Mouse (Mus musculus) midbrain, embryonic 11.5 days (tissue): ENCODE results near the gene Sox6. TPM values are rescaled to one million over a fixed set of nuclear protein-coding genes. Genes with fewer than 3 reads are reported as not detected.
A peak's percentile ranks its signal among the peaks of the same experiment; 100 is the strongest.

ENCODE experiments used
- ATAC-seq: fragments of 200-750 bp; cut with Nextera tagmentation; 2 replicates; pipeline ENCODE4 v1.8.0; 2017; ENCODE audit warnings: moderate TSS enrichment, moderate library complexity; ENCODE audit not compliant: low FRiP score
- DNase-seq: peaks from one replicate; pipeline ENCODE4 v3.0.0; 2015; ENCODE audit warnings: low spot score; ENCODE audit errors: missing footprints
- H3K27ac ChIP-seq: fragments of 300-500 bp; sonication (generic); 2 replicates; pipeline ENCODE4 v1.5.1; 2014; ENCODE audit warnings: low read depth, low read length
- H3K27me3 ChIP-seq: fragments of 300-500 bp; sonication (generic); 2 replicates; pipeline ENCODE4 v1.6.1; 2014; ENCODE audit warnings: mild to moderate bottlenecking, low read length, moderate library complexity, mixed read lengths; ENCODE audit not compliant: control insufficient read depth, insufficient read depth
- H3K36me3 ChIP-seq: fragments of 300-500 bp; sonication (generic); 2 replicates; pipeline ENCODE4 v1.6.1; 2014; ENCODE audit warnings: mild to moderate bottlenecking, low read length, moderate library complexity, mixed read lengths; ENCODE audit not compliant: control insufficient read depth, insufficient read depth
- H3K4me1 ChIP-seq: fragments of 300-500 bp; sonication (generic); 2 replicates; pipeline ENCODE4 v1.6.1; 2014; ENCODE audit warnings: low read length; ENCODE audit not compliant: control insufficient read depth, insufficient read depth
- H3K4me2 ChIP-seq: fragments of 300-500 bp; sonication (generic); 2 replicates; pipeline ENCODE4 v1.6.1; 2014; ENCODE audit warnings: mild to moderate bottlenecking, moderate library complexity
- H3K4me3 ChIP-seq: fragments of 300-500 bp; sonication (generic); 2 replicates; pipeline ENCODE4 v1.5.1; 2014; ENCODE audit warnings: low read depth, low read length
- H3K9ac ChIP-seq: fragments of 300-500 bp; sonication (generic); 2 replicates; pipeline ENCODE4 v1.6.1; 2014; ENCODE audit warnings: low read length
- H3K9me3 ChIP-seq: fragments of 300-500 bp; sonication (generic); 2 replicates; pipeline ENCODE4 v1.6.1; 2016; ENCODE audit warnings: low read length; ENCODE audit not compliant: control insufficient read depth
- WGBS: fragments of 180-500 bp; shearing (Covaris S2); extraction: QIAGEN DNeasy Blood & Tissue Kit; methylation state at CpG from one replicate; pipeline ENCODE4 v1.1.7; 2014; 5-methylcytosine and 5-hydroxymethylcytosine counted together
- polyA plus RNA-seq: library from polyadenylated mRNA; unstranded; fragments of >200 nt; fragmentation: Nextera tagmentation; extraction: Ambion mirVana; gene quantifications from 2 replicates; pipeline ENCODE4 v1.2.1, GENCODE M21; 2014

The Sox6 gene
- polyA plus RNA-seq, 1 experiment from 2014 or later, result 42.7 TPM

GRCm38 (mm10) chr7:115574834-115575233, 463.8 kb downstream of the Sox6 start:
- Histone ChIP-seq H3K4me2 (no peak overlapping the region), H3K4me3 (no peak overlapping the region), H3K4me1 (no peaks in the 10 kb centered on the region), H3K9ac (no peak overlapping the region), H3K36me3 (no peaks in the 10 kb centered on the region), H3K27me3 (peaks cover 2% of the 10 kb centered on the region; the same call in 1 of the 2 replicates), H3K27ac (no peak overlapping the region), H3K9me3 (no peaks in the 10 kb centered on the region)
- peak; percentile 28 for DNase-seq
- WGBS, result 76% methylated on average over 1 of the region's 1 CpGs
- ATAC-seq, result no peak

GRCm38 (mm10) chr7:115568821-115569240, 469.8 kb downstream of the Sox6 start:
- H3K4me3 ChIP-seq, result peak overlapping the region; percentile 14; the same call in 1 of the 2 replicates
- peak overlapping the region; percentile 49; the same call in 1 of the 2 replicates for H3K9ac ChIP-seq
- peaks cover 27% of the 10 kb centered on the region for H3K4me1 ChIP-seq
- ATAC-seq (peak; percentile 90), DNase-seq (peak; percentile 94)
- WGBS, result 5% methylated on average over 9 of the region's 9 CpGs
- no peaks in the 10 kb centered on the region for H3K9me3 ChIP-seq
- H3K4me2 ChIP-seq, result peak overlapping the region; percentile 43
- H3K27me3 ChIP-seq, result peaks cover 2% of the 10 kb centered on the region; the same call in 1 of the 2 replicates
- peak overlapping the region; percentile 73 for H3K27ac ChIP-seq
- no peaks in the 10 kb centered on the region for H3K36me3 ChIP-seq

- peak; percentile 91 for DNase-seq
- Histone ChIP-seq H3K4me3 (peak overlapping the region; percentile 14; the same call in 1 of the 2 replicates), H3K4me2 (peak overlapping the region; percentile 43), H3K36me3 (no peaks in the 10 kb centered on the region), H3K9ac (peak overlapping the region; percentile 49; the same call in 1 of the 2 replicates), H3K27me3 (peaks cover 2% of the 10 kb centered on the region; the same call in 1 of the 2 replicates), H3K27ac (peak overlapping the region; percentile 73), H3K9me3 (no peaks in the 10 kb centered on the region), H3K4me1 (peaks cover 30% of the 10 kb centered on the region)
- ATAC-seq, result peak; percentile 56
- 22% methylated on average over 11 of the region's 11 CpGs for whole genome bisulfite sequencing
Observed at GRCm38 (mm10) chr7:115568301-115568700, 470.3 kb downstream of the Sox6 start.

GRCm38 (mm10) chr7:115566818-115567217, 471.8 kb downstream of the Sox6 start:
- Histone ChIP-seq H3K4me1 (peaks cover 30% of the 10 kb centered on the region), H3K27ac (no peak overlapping the region), H3K4me2 (no peak overlapping the region), H3K9ac (no peak overlapping the region), H3K27me3 (peaks cover 2% of the 10 kb centered on the region; the same call in 1 of the 2 replicates), H3K36me3 (no peaks in the 10 kb centered on the region), H3K9me3 (no peaks in the 10 kb centered on the region), H3K4me3 (no peak overlapping the region)
- DNase-seq, result no peak
- ATAC-seq, result no peak
- 93% methylated on average over 2 of the region's 2 CpGs for WGBS

- Histone ChIP-seq H3K27ac (no peak overlapping the region), H3K4me3 (no peak overlapping the region), H3K4me2 (no peak overlapping the region), H3K9me3 (no peaks in the 10 kb centered on the region), H3K4me1 (peaks cover 30% of the 10 kb centered on the region), H3K9ac (no peak overlapping the region), H3K27me3 (no peaks in the 10 kb centered on the region; the same call in 1 of the 2 replicates), H3K36me3 (no peaks in the 10 kb centered on the region)
- DNase-seq (peak; percentile 89), ATAC-seq (no peak)
- 64% methylated on average over 5 of the region's 5 CpGs for WGBS
Observed at GRCm38 (mm10) chr7:115565060-115565426, 473.6 kb downstream of the Sox6 start.

GRCm38 (mm10) chr7:115564359-115565059, 474.1 kb downstream of the Sox6 start:
- 10% methylated on average over 6 of the region's 6 CpGs for WGBS
- DNase-seq (peak; percentile 88), ATAC-seq (peak; percentile 49; the same call in 1 of the 2 replicates)
- Histone ChIP-seq H3K27ac (0 out of 2 replicates have a peak overlapping the region, but pooled peaks have one; percentile 5), H3K36me3 (no peaks in the 10 kb centered on the region), H3K4me3 (no peak overlapping the region), H3K9me3 (no peaks in the 10 kb centered on the region), H3K4me2 (no peak overlapping the region), H3K4me1 (peaks cover 30% of the 10 kb centered on the region), H3K9ac (no peak overlapping the region), H3K27me3 (no peaks in the 10 kb centered on the region; the same call in 1 of the 2 replicates)

- Histone ChIP-seq H3K27ac (no peak overlapping the region), H3K36me3 (no peaks in the 10 kb centered on the region), H3K4me2 (no peak overlapping the region), H3K4me1 (no peaks in the 10 kb centered on the region), H3K9ac (no peak overlapping the region), H3K9me3 (no peaks in the 10 kb centered on the region), H3K27me3 (no peaks in the 10 kb centered on the region), H3K4me3 (no peak overlapping the region)
- WGBS, result 78% methylated on average over 3 of the region's 3 CpGs
- ATAC-seq, result no peak
- no peak for DNase-seq
Observed at GRCm38 (mm10) chr7:115556677-115557076, 481.9 kb downstream of the Sox6 start.

- no peaks in the 10 kb centered on the region for H3K27me3 ChIP-seq
- H3K4me3 ChIP-seq, result no peak overlapping the region
- no peaks in the 10 kb centered on the region for H3K9me3 ChIP-seq
- H3K27ac ChIP-seq, result no peak overlapping the region
- DNase-seq, result no peak
- H3K9ac ChIP-seq, result no peak overlapping the region
- WGBS, result 69% methylated on average over 7 of the region's 7 CpGs
- no peak overlapping the region for H3K4me2 ChIP-seq
- no peaks in the 10 kb centered on the region for H3K36me3 ChIP-seq
- H3K4me1 ChIP-seq, result no peaks in the 10 kb centered on the region
- ATAC-seq, result no peak
Observed at GRCm38 (mm10) chr7:115550197-115550804, 488.3 kb downstream of the Sox6 start.

GRCm38 (mm10) chr7:115549670-115550069, 488.9 kb downstream of the Sox6 start:
- no peaks in the 10 kb centered on the region for H3K4me1 ChIP-seq
- no peak overlapping the region for H3K27ac ChIP-seq
- WGBS, result 83% methylated on average over 4 of the region's 4 CpGs
- no peak overlapping the region for H3K4me3 ChIP-seq
- H3K4me2 ChIP-seq, result no peak overlapping the region
- no peak overlapping the region for H3K9ac ChIP-seq
- no peaks in the 10 kb centered on the region for H3K9me3 ChIP-seq
- no peaks in the 10 kb centered on the region for H3K36me3 ChIP-seq
- H3K27me3 ChIP-seq, result no peaks in the 10 kb centered on the region
- ATAC-seq, result no peak
- DNase-seq, result no peak
